Mouse (Mus musculus): ENCODE measurements at regions not wholly inside any gene's neighbourhood (a gene's known extent, or its start where the extent isn't known, plus 50 kb on each side); places are given as distances from the start of the nearest gene placed in this dataset.
A peak's percentile ranks its signal among the peaks of the same experiment; 100 is the strongest.

DNA sequence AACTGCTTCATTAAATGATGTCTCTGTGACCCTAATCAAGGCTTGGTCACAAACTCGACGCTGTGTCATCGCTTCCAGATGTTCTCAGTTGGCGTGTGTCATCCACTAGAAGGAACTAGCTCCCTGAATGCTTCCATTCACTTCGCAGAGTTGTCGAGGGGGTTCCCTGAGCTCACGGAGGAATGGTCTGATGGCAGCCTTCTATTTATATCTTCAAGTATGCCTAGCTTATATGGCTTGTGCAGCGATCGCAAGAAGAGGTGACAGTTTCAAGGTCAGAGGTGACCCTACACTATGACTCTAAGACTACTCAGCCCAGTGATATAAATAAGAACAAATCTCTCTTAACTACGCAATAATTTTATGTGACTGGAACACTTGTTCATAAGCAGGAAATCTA lies 126.3 kb downstream of the Nr4a2 start:
- 62% methylated on average over 10 of the region's 10 CpGs for WGBS
- H3K27ac ChIP-seq: no peak overlapping the region

DNA sequence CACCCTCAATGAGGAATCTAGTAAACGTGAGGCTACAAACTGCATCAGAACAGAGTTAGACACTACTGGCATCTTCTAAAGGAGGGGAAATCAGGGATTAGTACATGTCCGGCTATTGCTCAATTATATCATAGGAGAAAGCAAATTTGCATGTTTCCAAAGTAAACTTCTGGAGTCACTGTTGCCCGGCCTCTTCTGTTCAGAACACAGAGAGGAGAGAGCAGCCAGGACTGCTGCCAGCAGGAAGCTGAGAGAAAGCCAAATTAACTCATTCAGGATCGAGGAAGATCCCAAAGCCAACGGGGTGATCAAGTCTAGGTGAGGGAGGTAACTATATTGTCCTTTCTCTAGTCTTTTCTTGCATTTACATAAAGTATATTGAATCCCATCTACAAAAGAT lies 131.0 kb downstream of the Nr4a2 start:
- H3K4me2 ChIP-seq: no peak overlapping the region
- H3K4me3 ChIP-seq: no peak overlapping the region
- H3K9ac ChIP-seq: no peak overlapping the region
- ATAC-seq (ENCODE audit: borderline replicate concordance, extremely low read depth, low FRiP score, low TSS enrichment): no peak
- 57% methylated on average over 5 of the region's 5 CpGs for WGBS
- H3K27ac ChIP-seq: no peak overlapping the region
- H3K36me3 ChIP-seq: no peaks in the 10 kb centered on the region
- no peaks in the 10 kb centered on the region for H3K4me1 ChIP-seq
- no peaks in the 10 kb centered on the region for H3K27me3 ChIP-seq
- H3K9me3 ChIP-seq: no peaks in the 10 kb centered on the region

More for the DNA sequence above, 126.3 kb downstream of the Nr4a2 start:
- Histone ChIP-seq H3K27me3 (no peaks in the 10 kb centered on the region), H3K9me3 (no peaks in the 10 kb centered on the region), H3K9ac (no peak overlapping the region), H3K36me3 (no peaks in the 10 kb centered on the region), H3K4me3 (no peak overlapping the region), H3K4me1 (no peaks in the 10 kb centered on the region), H3K4me2 (no peak overlapping the region)
- ATAC-seq (ENCODE audit: borderline replicate concordance, extremely low read depth, low FRiP score, low TSS enrichment): no peak

- Histone ChIP-seq H3K9me3 (no peaks in the 10 kb centered on the region), H3K27me3 (no peaks in the 10 kb centered on the region), H3K9ac (no peak overlapping the region), H3K36me3 (no peaks in the 10 kb centered on the region), H3K4me2 (no peak overlapping the region), H3K4me1 (no peaks in the 10 kb centered on the region), H3K4me3 (no peak overlapping the region), H3K27ac (no peak overlapping the region)
- ATAC-seq (ENCODE audit: borderline replicate concordance, extremely low read depth, low FRiP score, low TSS enrichment): no peak
- 66% methylated on average over 3 of the region's 3 CpGs for WGBS
Observed at GRCm38 (mm10) chr2:56991821-56992220, 132.0 kb downstream of the Nr4a2 start.

GRCm38 (mm10) chr2:56990768-56991167 lies 133.0 kb downstream of the Nr4a2 start:
- Histone ChIP-seq H3K27me3 (no peaks in the 10 kb centered on the region), H3K4me1 (no peaks in the 10 kb centered on the region), H3K36me3 (no peaks in the 10 kb centered on the region), H3K4me2 (no peak overlapping the region), H3K9ac (no peak overlapping the region), H3K9me3 (no peaks in the 10 kb centered on the region), H3K4me3 (no peak overlapping the region), H3K27ac (no peak overlapping the region)
- ATAC-seq (ENCODE audit: borderline replicate concordance, extremely low read depth, low FRiP score, low TSS enrichment): no peak
- WGBS: 56% methylated on average over 9 of the region's 9 CpGs

GRCm38 (mm10) chr2:56983167-56983566 lies 140.6 kb downstream of the Nr4a2 start:
- no peaks in the 10 kb centered on the region for H3K9me3 ChIP-seq
- H3K4me1 ChIP-seq: no peaks in the 10 kb centered on the region
- ATAC-seq (ENCODE audit: borderline replicate concordance, extremely low read depth, low FRiP score, low TSS enrichment): peak; percentile 62; the same call in 1 of the 2 replicates
- no peaks in the 10 kb centered on the region for H3K27me3 ChIP-seq
- no peaks in the 10 kb centered on the region for H3K36me3 ChIP-seq
- no peak overlapping the region for H3K27ac ChIP-seq
- WGBS: 43% methylated on average over 4 of the region's 4 CpGs
- no peak overlapping the region for H3K4me3 ChIP-seq
- H3K9ac ChIP-seq: no peak overlapping the region
- H3K4me2 ChIP-seq: no peak overlapping the region

DNA sequence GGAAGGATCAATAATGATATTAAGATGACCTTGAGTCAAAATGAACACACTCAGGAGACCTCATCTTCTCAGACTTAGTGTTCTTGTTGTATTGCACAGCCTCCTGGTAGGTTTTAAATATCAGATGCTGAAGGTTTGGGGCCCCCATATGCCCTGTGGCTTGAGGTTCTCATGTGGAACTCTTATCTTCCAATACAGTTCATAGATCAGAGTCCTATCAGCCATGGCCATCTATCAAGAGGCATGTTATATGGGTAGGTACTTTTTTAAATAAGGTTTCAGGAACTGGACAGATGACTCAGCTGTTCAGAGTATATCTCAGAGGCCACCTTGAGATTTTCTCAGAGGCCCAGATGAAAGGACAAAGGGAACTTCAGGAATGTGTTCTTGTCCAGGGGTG lies 143.2 kb downstream of the Nr4a2 start:
- no peak overlapping the region for H3K27ac ChIP-seq
- H3K36me3 ChIP-seq: no peaks in the 10 kb centered on the region
- ATAC-seq (ENCODE audit: borderline replicate concordance, extremely low read depth, low FRiP score, low TSS enrichment): no peak
- H3K4me3 ChIP-seq: no peak overlapping the region
- no peak overlapping the region for H3K4me2 ChIP-seq
- H3K9me3 ChIP-seq: no peaks in the 10 kb centered on the region
- H3K27me3 ChIP-seq: no peaks in the 10 kb centered on the region
- H3K4me1 ChIP-seq: no peaks in the 10 kb centered on the region
- H3K9ac ChIP-seq: no peak overlapping the region

DNA sequence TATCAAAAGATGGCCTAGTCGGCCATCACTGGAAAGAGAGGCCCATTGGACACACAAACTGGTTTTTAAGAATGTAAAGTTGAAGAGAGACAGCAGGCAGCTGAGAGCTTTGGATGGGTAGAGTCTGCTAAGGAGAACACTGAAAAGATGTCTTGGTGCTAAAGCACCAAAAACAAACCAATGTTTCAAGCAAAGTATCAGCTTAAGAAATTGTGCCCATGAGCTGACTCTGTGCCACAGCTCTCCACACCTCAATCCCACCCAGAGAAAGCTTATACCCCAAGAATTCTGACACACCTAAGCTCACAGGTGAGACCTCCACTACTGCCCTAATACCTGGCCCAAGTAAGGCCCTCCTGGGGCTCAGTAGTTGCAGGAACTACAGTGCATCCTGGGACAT lies 148.1 kb downstream of the Nr4a2 start:
- Histone ChIP-seq H3K9ac (no peak overlapping the region), H3K9me3 (no peaks in the 10 kb centered on the region)

GRCm38 (mm10) chr2:56963937-56964695 lies 159.7 kb downstream of the Nr4a2 start:
- ATAC-seq (ENCODE audit: borderline replicate concordance, extremely low read depth, low FRiP score, low TSS enrichment): no peak
- WGBS: 82% methylated on average over 3 of the region's 3 CpGs
- Histone ChIP-seq H3K4me3 (no peak overlapping the region), H3K4me2 (no peak overlapping the region), H3K9ac (no peak overlapping the region), H3K27ac (no peak overlapping the region), H3K9me3 (no peaks in the 10 kb centered on the region), H3K36me3 (no peaks in the 10 kb centered on the region), H3K4me1 (no peaks in the 10 kb centered on the region), H3K27me3 (no peaks in the 10 kb centered on the region)

More for the DNA sequence above, 148.1 kb downstream of the Nr4a2 start:
- no peak overlapping the region for H3K4me2 ChIP-seq
- no peak overlapping the region for H3K4me3 ChIP-seq
- H3K27ac ChIP-seq: no peak overlapping the region
- no peaks in the 10 kb centered on the region for H3K4me1 ChIP-seq
- 67% methylated on average over 1 of the region's 1 CpGs for WGBS
- ATAC-seq (ENCODE audit: borderline replicate concordance, extremely low read depth, low FRiP score, low TSS enrichment): no peak
- H3K27me3 ChIP-seq: no peaks in the 10 kb centered on the region
- H3K36me3 ChIP-seq: no peaks in the 10 kb centered on the region

DNA sequence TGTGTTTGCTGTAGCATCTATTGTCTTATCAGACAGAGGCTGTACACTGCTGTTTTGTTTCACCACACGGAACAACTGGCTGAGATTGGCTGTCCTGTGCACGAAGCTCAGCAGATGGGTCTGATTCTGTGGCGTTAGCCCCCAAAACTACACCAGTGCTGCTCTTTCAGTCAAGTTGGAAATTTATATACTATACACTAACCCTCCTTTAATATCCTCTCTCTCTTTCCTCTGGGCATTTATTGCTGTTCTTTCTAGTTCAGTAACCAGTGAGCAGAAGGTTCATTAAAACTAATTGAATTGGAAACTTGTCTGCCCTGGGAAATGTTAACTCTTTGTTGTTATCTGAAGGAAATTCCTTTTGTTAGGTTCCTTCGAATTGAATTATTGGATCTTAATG lies 164.1 kb downstream of the Nr4a2 start:
- no peaks in the 10 kb centered on the region for H3K27me3 ChIP-seq
- no peak overlapping the region for H3K4me3 ChIP-seq
- 74% methylated on average over 4 of the region's 4 CpGs for WGBS
- H3K4me2 ChIP-seq: no peak overlapping the region
- ATAC-seq (ENCODE audit: borderline replicate concordance, extremely low read depth, low FRiP score, low TSS enrichment): no peak
- no peaks in the 10 kb centered on the region for H3K4me1 ChIP-seq
- H3K9ac ChIP-seq: no peak overlapping the region
- no peaks in the 10 kb centered on the region for H3K9me3 ChIP-seq
- no peaks in the 10 kb centered on the region for H3K36me3 ChIP-seq
- H3K27ac ChIP-seq: no peak overlapping the region

DNA sequence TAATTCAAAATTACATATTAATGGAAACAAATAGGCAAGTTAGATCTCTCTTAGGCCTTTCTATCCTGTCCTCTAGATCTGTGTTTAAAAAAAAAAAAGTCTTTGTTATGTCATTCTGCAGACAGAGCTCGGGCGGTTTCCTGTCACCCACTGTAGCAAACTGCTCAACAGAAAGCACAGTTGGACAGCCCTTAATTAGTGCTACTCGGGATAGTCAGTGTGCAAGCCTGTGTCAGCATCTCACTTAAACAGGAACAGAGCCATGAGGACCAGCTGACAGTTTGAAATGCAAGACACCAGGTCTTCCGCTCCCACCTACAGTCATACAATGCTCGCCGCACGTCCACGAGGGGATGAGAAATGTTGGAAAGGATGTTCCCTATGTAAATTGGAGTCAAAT lies 170.5 kb downstream of the Nr4a2 start:
- no peak overlapping the region for H3K4me3 ChIP-seq
- no peaks in the 10 kb centered on the region for H3K9me3 ChIP-seq
- no peak overlapping the region for H3K9ac ChIP-seq
- no peaks in the 10 kb centered on the region for H3K27me3 ChIP-seq
- no peak overlapping the region for H3K27ac ChIP-seq
- H3K4me1 ChIP-seq: no peaks in the 10 kb centered on the region
- 71% methylated on average over 8 of the region's 8 CpGs for WGBS
- H3K36me3 ChIP-seq: no peaks in the 10 kb centered on the region
- ATAC-seq (ENCODE audit: borderline replicate concordance, extremely low read depth, low FRiP score, low TSS enrichment): no peak
- no peak overlapping the region for H3K4me2 ChIP-seq

DNA sequence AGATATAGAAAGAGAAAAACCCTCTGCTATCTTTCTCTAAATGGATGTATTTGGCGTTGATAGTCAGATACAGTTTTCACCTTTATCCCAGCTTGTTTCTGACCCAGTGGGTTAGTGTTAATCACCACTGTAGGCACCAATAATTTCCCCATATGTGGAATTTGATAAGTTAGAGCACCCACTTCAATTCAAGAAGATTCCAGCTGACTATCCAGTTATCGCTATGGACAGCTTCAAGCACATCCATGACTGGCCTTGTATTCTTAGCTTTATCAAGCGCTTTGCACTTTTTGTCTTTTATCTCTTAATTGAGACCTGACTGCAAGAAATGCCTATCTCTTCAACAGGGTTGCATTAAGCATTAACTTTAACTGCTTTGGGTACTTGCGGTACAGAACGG lies 211.3 kb downstream of the Nr4a2 start:
- Histone ChIP-seq H3K27me3 (no peaks in the 10 kb centered on the region), H3K4me2 (no peak overlapping the region), H3K9me3 (no peaks in the 10 kb centered on the region), H3K36me3 (no peaks in the 10 kb centered on the region), H3K4me3 (no peak overlapping the region), H3K9ac (no peak overlapping the region), H3K27ac (no peak overlapping the region), H3K4me1 (no peaks in the 10 kb centered on the region)
- 84% methylated on average over 5 of the region's 5 CpGs for WGBS
- ATAC-seq (ENCODE audit: borderline replicate concordance, extremely low read depth, low FRiP score, low TSS enrichment): no peak

DNA sequence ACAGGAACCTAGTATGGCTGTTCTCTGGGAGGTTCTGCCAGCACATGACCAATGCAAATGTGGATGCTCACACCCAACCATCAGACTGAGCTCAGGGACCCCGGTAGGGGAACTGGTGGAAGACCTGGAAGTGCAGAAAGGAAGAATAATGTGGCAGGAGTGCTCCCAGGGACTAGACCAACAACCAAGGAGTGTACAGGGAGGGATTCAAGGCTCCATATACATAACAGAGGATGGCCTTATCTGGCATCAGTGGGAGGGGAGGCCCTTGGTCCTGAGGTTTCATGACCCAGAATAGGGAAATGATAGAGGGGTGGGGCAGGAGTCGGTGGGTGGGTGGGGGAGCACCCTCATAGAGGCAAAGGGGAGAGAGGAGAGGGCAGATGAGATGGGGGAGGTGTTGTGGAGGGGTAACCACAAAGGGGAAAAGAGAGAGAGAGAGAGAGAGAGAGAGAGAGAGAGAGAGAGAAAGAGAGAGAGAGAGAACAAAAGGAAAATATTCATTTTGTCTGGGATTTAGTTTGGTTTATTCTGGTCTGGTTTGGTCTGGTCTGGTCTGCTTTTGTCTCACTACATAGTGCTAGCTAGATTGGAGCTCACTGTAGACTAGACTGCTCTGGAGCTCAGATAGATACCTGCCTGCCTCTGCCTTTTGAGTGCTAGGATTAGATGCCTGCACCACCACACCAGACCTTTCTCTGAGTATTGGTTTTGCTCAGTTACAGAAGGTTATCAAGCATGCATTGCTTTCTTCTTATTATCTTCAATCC lies 214.5 kb downstream of the Nr4a2 start:
- Histone ChIP-seq H3K9ac (no peak overlapping the region), H3K4me3 (no peak overlapping the region), H3K36me3 (no peaks in the 10 kb centered on the region), H3K9me3 (no peaks in the 10 kb centered on the region), H3K4me2 (no peak overlapping the region), H3K4me1 (no peaks in the 10 kb centered on the region), H3K27ac (no peak overlapping the region), H3K27me3 (no peaks in the 10 kb centered on the region)
- no peak for ATAC-seq (ENCODE audit: borderline replicate concordance, extremely low read depth, low FRiP score, low TSS enrichment)
- WGBS: 67% methylated on average over 2 of the region's 2 CpGs
